Comparison of ENCODE assay signal across 8 mouse cellular contexts in the genomic region with DNA sequence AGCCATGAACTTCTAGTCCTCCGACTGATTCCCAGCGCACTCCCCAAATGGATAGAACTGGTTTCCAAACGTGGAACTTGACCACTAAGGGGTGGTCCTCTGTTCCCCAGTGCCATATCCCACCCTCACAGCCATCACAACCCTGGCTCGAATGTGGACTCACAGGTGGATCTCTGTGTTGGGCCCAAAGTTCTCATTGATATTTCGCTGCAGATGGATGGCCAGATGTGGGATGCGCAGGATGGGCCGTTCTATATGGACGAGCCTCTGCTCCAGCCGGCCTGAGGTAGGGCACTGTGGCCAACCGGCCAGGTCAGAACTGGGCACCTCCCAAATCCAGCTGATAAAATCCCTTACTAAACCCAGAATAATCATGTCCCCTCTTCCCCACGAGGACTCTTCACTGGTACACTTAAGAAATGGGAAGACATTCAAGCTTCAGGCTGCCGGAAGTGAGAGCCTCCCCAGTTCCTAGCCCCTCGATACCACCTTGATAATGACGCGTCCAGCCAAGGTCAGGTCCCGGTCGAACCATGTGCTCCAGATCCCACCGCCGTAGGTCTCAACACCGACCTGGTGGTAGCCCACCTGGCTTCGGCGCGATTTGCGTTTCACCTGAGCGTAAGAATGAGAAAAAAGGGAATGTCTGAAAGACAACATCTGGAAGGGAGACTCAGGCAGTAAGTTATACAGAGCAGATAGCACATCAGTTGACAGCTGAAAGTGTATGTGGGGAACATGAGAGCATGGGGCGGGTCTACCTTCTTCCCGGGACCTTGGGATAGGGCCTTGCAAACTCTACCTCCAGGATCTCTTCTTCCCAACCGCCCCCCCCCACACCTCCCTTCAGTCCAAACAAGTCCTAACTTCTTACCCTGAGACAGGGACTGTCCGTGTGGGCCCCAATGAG. TPM values are rescaled to one million over a fixed set of nuclear protein-coding genes. Genes with fewer than 3 reads are reported as not detected.
A peak's percentile ranks its signal among the peaks of the same experiment; 100 is the strongest.
DNase-seq lines count a peak whose midpoint lies in the region; ATAC-seq lines count a peak whose summit lies in the region.

No protein-coding gene starts in this region.

- ATAC-seq in forebrain, embryonic 11.5 days (replicated peaks; ENCODE audit: low FRiP score): no peak
- no peak for ATAC-seq in limb, embryonic 13.5 days (ENCODE audit: low FRiP score, low read depth)
- no peak for ATAC-seq in stomach, embryonic 15.5 days (ENCODE audit: insufficient read depth, low FRiP score, low read depth)
- no peak for ATAC-seq in inflammation-experienced regulatory T-cells, adult 6 months

- peak; percentile 35 for DNase-seq in adrenal gland, adult 8-10 months
- no peak for DNase-seq in adrenal gland, postnatal 4 days (ENCODE audit: low spot score in 2 of 2)
- DNase-seq in A20 (ENCODE audit: low read depth, low spot score): peak; percentile 4
- no peak for DNase-seq in forebrain, embryonic 11.5 days (ENCODE audit: low spot score)
- DNase-seq in gastrocnemius, postnatal 4 days (ENCODE audit: low spot score in 2 of 2): no peak

- H3K27ac ChIP-seq in forebrain, embryonic 11.5 days (ENCODE audit: low read depth, low read length): no peak overlapping the region
- H3K27ac ChIP-seq in limb, embryonic 13.5 days: no peak overlapping the region
- peak overlapping the region; percentile 98 for H3K27ac ChIP-seq in stomach, embryonic 15.5 days

- peak overlapping the region; percentile 73 for H3K9ac ChIP-seq in forebrain, embryonic 11.5 days (ENCODE audit: low read length)
- H3K9ac ChIP-seq in limb, embryonic 13.5 days: peak overlapping the region; percentile 74
- H3K9ac ChIP-seq in stomach, embryonic 15.5 days: no peak overlapping the region

- peaks cover 6% of the 10 kb centered on the region; the same call in 1 of the 2 replicates for H3K36me3 ChIP-seq in forebrain, embryonic 11.5 days (ENCODE audit: control insufficient read depth, insufficient read depth, low read length)
- peaks cover 49% of the 10 kb centered on the region for H3K36me3 ChIP-seq in limb, embryonic 13.5 days
- H3K36me3 ChIP-seq in stomach, embryonic 15.5 days: peaks cover 28% of the 10 kb centered on the region

- H3K27me3 ChIP-seq in forebrain, embryonic 11.5 days (ENCODE audit: control insufficient read depth, insufficient read depth, low read length): no peaks in the 10 kb centered on the region
- no peaks in the 10 kb centered on the region for H3K27me3 ChIP-seq in limb, embryonic 13.5 days
- H3K27me3 ChIP-seq in stomach, embryonic 15.5 days (replicated peaks): no peaks in the 10 kb centered on the region

- WGBS in forebrain, embryonic 11.5 days: 89% methylated on average over 29 of the region's 29 CpGs
- WGBS in limb, embryonic 13.5 days: 84% methylated on average over 29 of the region's 29 CpGs
- WGBS in stomach, embryonic 15.5 days: 78% methylated on average over 29 of the region's 29 CpGs

- peak overlapping the region; percentile 71 for H3K4me2 ChIP-seq in forebrain, embryonic 11.5 days (ENCODE audit: low read depth, low read length, severe bottlenecking)
- peak overlapping the region; percentile 78 for H3K4me2 ChIP-seq in limb, embryonic 13.5 days (replicated peaks)
- H3K4me2 ChIP-seq in stomach, embryonic 15.5 days: peak overlapping the region; percentile 80

- no peaks in the 10 kb centered on the region for H3K9me3 ChIP-seq in forebrain, embryonic 11.5 days (ENCODE audit: control insufficient read depth, low read length)
- H3K9me3 ChIP-seq in limb, embryonic 13.5 days: no peaks in the 10 kb centered on the region
- no peaks in the 10 kb centered on the region for H3K9me3 ChIP-seq in stomach, embryonic 15.5 days

- peak overlapping the region; percentile 66 for H3K4me3 ChIP-seq in forebrain, embryonic 11.5 days (ENCODE audit: low read depth, low read length)
- peak overlapping the region; percentile 66 for H3K4me3 ChIP-seq in limb, embryonic 13.5 days
- peak overlapping the region; percentile 78 for H3K4me3 ChIP-seq in stomach, embryonic 15.5 days (replicated peaks)

- no peaks in the 10 kb centered on the region; the same call in 1 of the 2 replicates for H3K4me1 ChIP-seq in forebrain, embryonic 11.5 days (replicated peaks; ENCODE audit: control insufficient read depth, insufficient read depth, low read length)
- peaks cover 8% of the 10 kb centered on the region for H3K4me1 ChIP-seq in limb, embryonic 13.5 days
- H3K4me1 ChIP-seq in stomach, embryonic 15.5 days: peaks cover 11% of the 10 kb centered on the region; the same call in 1 of the 2 replicates

RNA-seq across cellular contexts. Expression of gene Dnpep, which starts 2.1 kb away (rescaled TPM):
- total RNA-seq in adrenal gland, adult 8-10 months (2022): 100 to 1,000 TPM; 101 to 112 (median 104) TPM
- total RNA-seq in adrenal gland, postnatal 4 days (2021): 100 to 1,000 TPM; 106 to 113 TPM
- polyA plus RNA-seq in forebrain, embryonic 11.5 days (2014; fragmentation: Nextera tagmentation; extraction: Ambion mirVana): 125 and 129 TPM in 2 replicates
- 116 and 117 TPM in 2 replicates for polyA plus RNA-seq in limb, embryonic 13.5 days (2015; fragmentation: Nextera tagmentation; extraction: Ambion mirVana)
- polyA plus RNA-seq in stomach, embryonic 15.5 days (2015; fragmentation: Nextera tagmentation; extraction: Ambion mirVana): 123 and 137 TPM in 2 replicates
- 10 to 100 TPM; 52.9 to 68.4 (median 62.8) TPM for polyA plus RNA-seq in inflammation-experienced regulatory T-cells, adult 6 months (2017; shearing (Covaris generic))
- total RNA-seq in gastrocnemius, postnatal 4 days (2021): 10 to 100 TPM; 65.0 to 70.5 TPM

RNA-seq across cellular contexts. Expression of gene Resp18, which starts 37.5 kb away (rescaled TPM):
- 100 to 1,000 TPM; 143 to 279 (median 188) TPM for total RNA-seq in adrenal gland, adult 8-10 months (2022)
- total RNA-seq in adrenal gland, postnatal 4 days (2021): 100 to 1,000 TPM; 138 to 152 TPM
- polyA plus RNA-seq in forebrain, embryonic 11.5 days (2014; fragmentation: Nextera tagmentation; extraction: Ambion mirVana): 14.9 and 15.8 TPM in 2 replicates
- polyA plus RNA-seq in limb, embryonic 13.5 days (2015; fragmentation: Nextera tagmentation; extraction: Ambion mirVana): not detected in 2 replicates
- polyA plus RNA-seq in stomach, embryonic 15.5 days (2015; fragmentation: Nextera tagmentation; extraction: Ambion mirVana): 7.5 and 9.6 TPM in 2 replicates
- not detected for polyA plus RNA-seq in inflammation-experienced regulatory T-cells, adult 6 months (2017; shearing (Covaris generic))
- total RNA-seq in gastrocnemius, postnatal 4 days (2021): not detected

RNA-seq across cellular contexts. Expression of gene Des, which starts 44.4 kb away (rescaled TPM):
- 10 to 100 TPM; 13.3 to 16.4 (median 15.6) TPM for total RNA-seq in adrenal gland, adult 8-10 months (2022)
- total RNA-seq in adrenal gland, postnatal 4 days (2021): 10 to 100 TPM; 40.5 to 78.8 TPM
- 0.86 and 1.5 TPM in 2 replicates for polyA plus RNA-seq in forebrain, embryonic 11.5 days (2014; fragmentation: Nextera tagmentation; extraction: Ambion mirVana)
- polyA plus RNA-seq in limb, embryonic 13.5 days (2015; fragmentation: Nextera tagmentation; extraction: Ambion mirVana): 52.1 and 56.1 TPM in 2 replicates
- 92.1 and 93.2 TPM in 2 replicates for polyA plus RNA-seq in stomach, embryonic 15.5 days (2015; fragmentation: Nextera tagmentation; extraction: Ambion mirVana)
- under 1 TPM in 1 of 3 experiments, not detected in 2; 0.64 TPM for polyA plus RNA-seq in inflammation-experienced regulatory T-cells, adult 6 months (2017; shearing (Covaris generic))
- 1,000 to 10,000 TPM; 1,760 to 1,859 TPM for total RNA-seq in gastrocnemius, postnatal 4 days (2021)

RNA-seq across cellular contexts. Expression of gene Ptprn, which starts 51.4 kb away (rescaled TPM):
- 10 to 100 TPM; 59.0 to 80.7 (median 66.5) TPM for total RNA-seq in adrenal gland, adult 8-10 months (2022)
- total RNA-seq in adrenal gland, postnatal 4 days (2021): 10 to 100 TPM; 79.8 to 81.3 TPM
- polyA plus RNA-seq in forebrain, embryonic 11.5 days (2014; fragmentation: Nextera tagmentation; extraction: Ambion mirVana): 3.7 and 4.3 TPM in 2 replicates
- 0.23 and 0.24 TPM in 2 replicates for polyA plus RNA-seq in limb, embryonic 13.5 days (2015; fragmentation: Nextera tagmentation; extraction: Ambion mirVana)
- polyA plus RNA-seq in stomach, embryonic 15.5 days (2015; fragmentation: Nextera tagmentation; extraction: Ambion mirVana): 2.4 and 2.8 TPM in 2 replicates
- under 1 TPM in 1 of 3 experiments, not detected in 2; 0.36 TPM for polyA plus RNA-seq in inflammation-experienced regulatory T-cells, adult 6 months (2017; shearing (Covaris generic))
- total RNA-seq in gastrocnemius, postnatal 4 days (2021): under 1 TPM; 0.07 to 0.23 TPM

RNA-seq across cellular contexts. Expression of gene Speg, which starts 59.4 kb away (rescaled TPM):
- 10 to 100 TPM; 13.7 to 32.9 (median 22.2) TPM for total RNA-seq in adrenal gland, adult 8-10 months (2022)
- total RNA-seq in adrenal gland, postnatal 4 days (2021): 10 to 100 TPM; 32.4 to 33.7 TPM
- 14.1 and 16.0 TPM in 2 replicates for polyA plus RNA-seq in forebrain, embryonic 11.5 days (2014; fragmentation: Nextera tagmentation; extraction: Ambion mirVana)
- 20.7 and 21.3 TPM in 2 replicates for polyA plus RNA-seq in limb, embryonic 13.5 days (2015; fragmentation: Nextera tagmentation; extraction: Ambion mirVana)
- 45.2 and 49.1 TPM in 2 replicates for polyA plus RNA-seq in stomach, embryonic 15.5 days (2015; fragmentation: Nextera tagmentation; extraction: Ambion mirVana)
- polyA plus RNA-seq in inflammation-experienced regulatory T-cells, adult 6 months (2017; shearing (Covaris generic)): under 1 TPM in 1 of 3 experiments, not detected in 2; 0.34 TPM
- total RNA-seq in gastrocnemius, postnatal 4 days (2021): 100 to 1,000 TPM; 156 to 170 TPM

Comparison
In these comparisons a context has a peak if more than half of its experiments do, and no peak if none do; other contexts are left out.
1. DNase-seq: peak in adrenal gland, adult 8-10 months (single experiment) and A20 (single experiment); none in adrenal gland, postnatal 4 days (0 of 2), forebrain, embryonic 11.5 days (single experiment) and gastrocnemius, postnatal 4 days (0 of 2).
2. RNA of gene Des, which starts 44.4 kb away (polyA plus RNA-seq): 92.1 to 93.2 TPM in stomach, embryonic 15.5 days and 52.1 to 56.1 TPM in limb, embryonic 13.5 days; 0.86 to 1.5 TPM in forebrain, embryonic 11.5 days and 0.64 TPM in inflammation-experienced regulatory T-cells, adult 6 months; every median in the first group is over 10 times any median in the second.
3. Peak in every context shown above with its lines, with median percentiles within 50 percentile points of each other: H3K4me2 ChIP-seq and H3K4me3 ChIP-seq.